Mouse (Mus musculus): ENCODE measurements around the gene Fancd2. TPM values are rescaled to one million over a fixed set of nuclear protein-coding genes. Genes with fewer than 3 reads are reported as not detected.

The Fancd2 gene
- polyA plus RNA-seq, 1 experiment from 2014 or later, result 13.6 TPM

Small RNA genes lying within 50 kb of the gene (microRNA-seq; reads per million reads assigned to microRNA genes)
- not detected for gene Gm23365

Other genes with a start within 250 kb of the Fancd2 start
- gene Cpne9, start 249.4 kb upstream of the Fancd2 start, polyA plus RNA-seq (2014; fragmentation: Nextera tagmentation; extraction: Ambion mirVana), result 0.08 and 0.18 TPM in 2 replicates
- 27.1 and 28.4 TPM in 2 replicates for gene Brpf1, start 224.5 kb upstream of the Fancd2 start, polyA plus RNA-seq (2014; fragmentation: Nextera tagmentation; extraction: Ambion mirVana)
- 13.1 and 14.0 TPM in 2 replicates for gene Ogg1, start 204.7 kb upstream of the Fancd2 start, polyA plus RNA-seq (2014; fragmentation: Nextera tagmentation; extraction: Ambion mirVana)
- gene Camk1, start 187.7 kb upstream of the Fancd2 start, polyA plus RNA-seq (2014; fragmentation: Nextera tagmentation; extraction: Ambion mirVana), result 50.8 and 56.0 TPM in 2 replicates
- gene Tada3, start 153.8 kb upstream of the Fancd2 start, polyA plus RNA-seq (2014; fragmentation: Nextera tagmentation; extraction: Ambion mirVana), result 56.3 and 60.7 TPM in 2 replicates
- gene Arpc4, start 153.6 kb upstream of the Fancd2 start, polyA plus RNA-seq (2014; fragmentation: Nextera tagmentation; extraction: Ambion mirVana), result 202 and 215 TPM in 2 replicates
- gene Ttll3, start 142.4 kb upstream of the Fancd2 start, polyA plus RNA-seq (2014; fragmentation: Nextera tagmentation; extraction: Ambion mirVana), result 3.4 and 4.3 TPM in 2 replicates
- gene Rpusd3, start 112.3 kb upstream of the Fancd2 start, polyA plus RNA-seq (2014; fragmentation: Nextera tagmentation; extraction: Ambion mirVana), result 27.7 and 27.9 TPM in 2 replicates
- gene Cidec, start 95.9 kb upstream of the Fancd2 start, polyA plus RNA-seq (2014; fragmentation: Nextera tagmentation; extraction: Ambion mirVana), result 0.19 TPM in 1 of 2 replicates, not detected in the other
- 74.7 and 75.9 TPM in 2 replicates for gene Jagn1, start 89.1 kb upstream of the Fancd2 start, polyA plus RNA-seq (2014; fragmentation: Nextera tagmentation; extraction: Ambion mirVana)
- gene Il17re, start 73.2 kb upstream of the Fancd2 start, polyA plus RNA-seq (2014; fragmentation: Nextera tagmentation; extraction: Ambion mirVana), result 0.77 and 0.78 TPM in 2 replicates
- 3.2 and 3.4 TPM in 2 replicates for gene Il17rc, start 60.3 kb upstream of the Fancd2 start, polyA plus RNA-seq (2014; fragmentation: Nextera tagmentation; extraction: Ambion mirVana)
- 33.6 and 41.1 TPM in 2 replicates for gene Creld1, start 48.4 kb upstream of the Fancd2 start, polyA plus RNA-seq (2014; fragmentation: Nextera tagmentation; extraction: Ambion mirVana)
- gene Prrt3, start 29.8 kb upstream of the Fancd2 start, polyA plus RNA-seq (2014; fragmentation: Nextera tagmentation; extraction: Ambion mirVana), result 0.91 and 0.94 TPM in 2 replicates
- 82.4 and 89.4 TPM in 2 replicates for gene Emc3, start within 50 bp of the Fancd2 start, polyA plus RNA-seq (2014; fragmentation: Nextera tagmentation; extraction: Ambion mirVana)
- gene Fancd2os, start 69.0 kb downstream of the Fancd2 start, polyA plus RNA-seq (2014; fragmentation: Nextera tagmentation; extraction: Ambion mirVana), result not detected in 2 replicates
- 220 and 232 TPM in 2 replicates for gene Brk1, start 73.1 kb downstream of the Fancd2 start, polyA plus RNA-seq (2014; fragmentation: Nextera tagmentation; extraction: Ambion mirVana)
- 64.9 and 68.2 TPM in 2 replicates for gene Vhl, start 92.3 kb downstream of the Fancd2 start, polyA plus RNA-seq (2014; fragmentation: Nextera tagmentation; extraction: Ambion mirVana)
- gene Irak2, start 106.8 kb downstream of the Fancd2 start, polyA plus RNA-seq (2014; fragmentation: Nextera tagmentation; extraction: Ambion mirVana), result 2.4 and 2.6 TPM in 2 replicates
- gene Tatdn2, start 165.4 kb downstream of the Fancd2 start, polyA plus RNA-seq (2014; fragmentation: Nextera tagmentation; extraction: Ambion mirVana), result 0.95 and 0.97 TPM in 2 replicates
- 0.39 TPM in 1 of 2 replicates, not detected in the other for gene Ghrl, start 188.2 kb downstream of the Fancd2 start, polyA plus RNA-seq (2014; fragmentation: Nextera tagmentation; extraction: Ambion mirVana)
- 302 and 309 TPM in 2 replicates for gene Sec13, start 209.1 kb downstream of the Fancd2 start, polyA plus RNA-seq (2014; fragmentation: Nextera tagmentation; extraction: Ambion mirVana)

All from neural tube, embryonic 11.5 days (tissue).